Mouse (Mus musculus) spleen, postnatal 14 days (tissue): ENCODE measurements around the gene Mib2.
"Not testable (repeated sequence)": the region's sequence is repeated elsewhere in the genome, so short reads cannot be mapped to it uniquely, and the experiment has no call there.

Experiments used
- DNase-seq, 2 experiments: peaks; one replicate each; pipeline ENCODE4 v3.0.0; 2021 to 2022; ENCODE audit warnings: low spot score in 2 of 2

Mib2 gene

DNA sequence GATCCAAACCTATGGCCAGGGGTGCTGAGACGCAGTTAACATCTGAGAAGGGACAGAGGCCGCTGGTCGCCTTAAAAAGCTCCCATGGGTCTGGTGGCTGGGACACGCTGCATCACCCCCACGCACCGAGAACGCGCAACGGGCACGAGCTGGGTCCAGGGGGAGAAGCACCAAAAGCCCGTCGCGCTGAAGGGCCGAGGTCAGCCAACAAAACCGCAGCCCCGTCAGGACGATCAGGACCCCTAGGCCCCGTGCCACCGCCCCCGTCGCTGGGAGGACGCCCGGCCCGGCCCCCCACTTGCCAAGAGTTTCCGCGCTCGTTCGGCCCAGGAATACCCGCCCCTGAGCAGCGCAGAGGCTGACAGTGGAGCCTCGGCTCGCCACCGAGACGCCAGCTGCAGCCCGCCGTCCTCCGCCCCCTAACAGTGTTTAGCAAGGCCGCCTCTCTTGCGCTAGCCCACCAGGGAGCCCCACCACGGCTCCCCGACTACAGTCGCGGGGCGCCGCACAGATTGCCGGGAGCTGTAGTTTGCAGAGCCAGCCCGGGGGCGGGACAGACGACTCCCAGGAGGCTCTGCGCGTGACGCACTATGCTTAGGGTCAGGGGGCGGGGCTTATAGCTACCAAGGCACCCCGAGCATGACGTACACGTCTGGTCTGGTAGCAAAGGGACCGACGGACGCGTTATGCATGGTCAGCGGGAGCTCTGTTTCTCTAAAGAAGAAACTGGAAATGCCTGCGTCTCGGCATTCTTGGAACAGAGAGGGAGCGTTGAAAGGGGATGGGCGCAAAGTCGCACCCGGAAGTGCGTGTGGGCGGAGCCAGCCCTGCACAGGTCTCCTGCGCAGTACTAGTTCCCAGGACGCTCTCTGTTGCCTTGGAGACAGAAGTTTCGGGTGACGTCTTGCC lies at the start of gene Mib2:
TSS of gene Mib2 (minus strand) at position 510 of the 909 bp plus-strand sequence.
- peak; percentile 91 to 94 for DNase-seq

GRCm38 (mm10) chr4:155710521-155711252 lies 41.7 kb upstream of the Mib2 start:
- no peak for DNase-seq

- DNase-seq, result no peak
These were observed 40.0 kb upstream of the Mib2 start for GRCm38 (mm10) chr4:155708988-155709387.

DNA sequence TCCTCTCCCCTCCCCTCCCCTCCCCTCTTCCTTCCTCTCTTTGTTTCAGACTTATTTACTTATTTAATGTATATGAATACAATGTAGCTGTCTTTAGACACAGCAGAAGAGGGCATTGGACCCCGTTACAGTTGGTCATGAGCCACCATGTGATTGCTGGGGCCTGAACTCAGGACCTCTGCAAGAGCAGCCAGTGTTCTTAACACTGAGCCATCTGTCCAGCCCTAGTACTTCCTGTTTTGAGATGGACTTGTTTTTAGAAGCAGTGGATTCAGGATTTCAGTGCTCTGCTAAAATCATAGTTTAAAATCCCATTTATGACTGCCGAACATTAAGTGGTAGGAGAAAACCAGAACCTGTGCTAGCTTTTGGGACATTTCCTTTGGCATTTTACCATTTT lies 39.6 kb upstream of the Mib2 start:
- DNase-seq, result no peak

- DNase-seq, result no peak
These were observed 36.6 kb upstream of the Mib2 start for GRCm38 (mm10) chr4:155705592-155705929.

- peak; percentile 86 to 91 for DNase-seq
These were observed 36.0 kb upstream of the Mib2 start, which contains the start of gene Ssu72 for GRCm38 (mm10) chr4:155704721-155705591. TSS of gene Ssu72 (plus strand) at chr4:155704800.

- no peak for DNase-seq
These were observed 34.5 kb upstream of the Mib2 start for GRCm38 (mm10) chr4:155703425-155703929.

DNA sequence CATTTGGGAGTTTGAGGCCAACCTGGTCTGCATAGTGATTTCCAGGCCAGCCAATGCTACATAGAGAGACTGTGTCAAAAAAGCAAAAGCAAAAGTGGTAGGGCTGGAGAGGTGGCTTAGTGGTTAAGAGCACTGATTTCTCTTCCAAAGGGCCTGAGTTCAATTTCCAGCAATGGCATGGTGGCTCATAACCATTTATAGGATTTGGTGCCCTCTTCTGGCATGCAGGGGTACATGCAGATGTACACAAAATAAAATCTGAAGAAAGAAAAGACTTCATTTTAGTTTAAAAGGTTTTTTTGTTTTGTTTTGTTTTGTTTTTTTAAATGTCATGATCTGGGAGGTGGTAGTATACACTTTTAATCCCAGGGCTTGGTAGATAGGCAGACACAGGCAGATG lies 31.4 kb upstream of the Mib2 start:
- DNase-seq, result no peak

DNA sequence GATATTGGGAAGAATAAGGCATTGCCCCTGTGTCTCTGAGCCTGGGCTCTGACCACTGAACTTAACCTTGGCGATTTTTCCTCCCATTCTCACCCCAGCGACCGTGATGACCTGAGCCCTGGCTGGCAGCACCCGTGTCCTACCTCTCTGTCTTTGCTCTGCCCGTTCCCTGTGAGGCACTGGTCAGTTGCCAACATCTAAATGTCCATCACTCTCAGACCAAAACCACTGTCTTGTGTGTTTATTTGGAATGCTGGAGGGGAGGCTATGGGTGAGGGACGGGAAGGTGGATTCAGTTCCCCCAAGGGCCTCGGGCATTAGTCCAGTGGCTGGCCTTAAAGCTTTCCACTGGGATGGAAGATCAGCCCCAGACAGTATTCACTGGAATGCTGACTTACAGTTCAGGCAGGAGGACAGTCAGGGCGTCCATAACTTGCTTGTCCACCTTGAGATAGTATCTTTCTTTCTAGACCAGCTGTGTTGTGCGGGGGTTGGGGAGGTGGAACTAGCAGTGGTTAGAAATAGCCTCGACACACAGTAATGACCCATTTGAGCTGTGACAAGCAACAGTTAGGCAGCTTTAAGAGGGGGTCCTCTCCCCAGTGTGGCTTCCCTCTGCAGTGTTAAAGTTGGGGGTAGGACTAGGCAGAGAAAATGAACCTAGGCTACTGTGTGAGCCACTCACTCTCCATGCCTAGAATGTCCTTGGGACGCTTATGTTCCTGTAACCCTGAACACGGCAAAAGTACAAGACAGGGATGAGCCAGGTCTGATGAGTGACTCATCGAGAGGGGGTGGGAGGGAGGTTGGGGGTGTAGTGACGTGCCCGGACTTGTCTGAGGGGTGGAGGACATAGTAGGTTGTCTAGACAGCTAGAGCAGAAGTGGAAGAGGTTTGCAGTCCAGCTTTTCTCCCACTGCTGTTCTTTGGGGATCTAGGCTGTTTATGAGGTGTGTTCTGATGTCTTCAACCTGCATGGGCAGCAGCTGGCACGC lies 27.6 kb upstream of the Mib2 start:
- no peak for DNase-seq

DNA sequence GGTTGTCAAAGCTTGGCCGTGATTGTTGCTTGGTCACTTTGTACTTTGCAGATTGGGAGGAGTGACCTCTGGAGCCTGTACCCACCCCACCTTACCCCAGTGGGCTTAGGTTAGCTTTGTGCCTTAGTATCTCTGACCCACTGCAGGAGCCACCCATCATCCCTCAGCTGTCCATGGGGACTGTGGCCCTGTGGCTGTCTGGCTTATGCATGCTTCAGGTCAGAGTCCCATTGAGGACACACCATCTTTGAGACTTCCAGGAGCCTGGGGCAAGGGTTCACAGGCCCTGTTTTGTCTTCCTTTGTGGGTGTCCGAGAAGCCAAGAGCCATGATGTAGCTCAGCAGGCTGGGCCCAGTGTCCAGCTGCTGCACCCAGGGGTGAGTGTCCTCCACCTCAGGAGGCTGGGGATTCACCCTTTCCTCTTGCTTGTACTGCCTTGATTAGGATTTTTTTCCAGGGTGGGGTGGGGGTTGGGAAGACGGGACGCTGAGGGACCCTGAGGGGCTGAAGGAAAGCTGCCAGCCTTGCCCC lies 26.6 kb upstream of the Mib2 start:
- DNase-seq, result no peak

GRCm38 (mm10) chr4:155694482-155695401 lies 25.7 kb upstream of the Mib2 start:
- peak; percentile 21 to 40 for DNase-seq

- peak; percentile 14 to 34 for DNase-seq
These were observed 25.1 kb upstream of the Mib2 start, which contains the start of gene Fndc10 for GRCm38 (mm10) chr4:155694111-155694481. TSS of gene Fndc10 (plus strand) at chr4:155694342.

DNA sequence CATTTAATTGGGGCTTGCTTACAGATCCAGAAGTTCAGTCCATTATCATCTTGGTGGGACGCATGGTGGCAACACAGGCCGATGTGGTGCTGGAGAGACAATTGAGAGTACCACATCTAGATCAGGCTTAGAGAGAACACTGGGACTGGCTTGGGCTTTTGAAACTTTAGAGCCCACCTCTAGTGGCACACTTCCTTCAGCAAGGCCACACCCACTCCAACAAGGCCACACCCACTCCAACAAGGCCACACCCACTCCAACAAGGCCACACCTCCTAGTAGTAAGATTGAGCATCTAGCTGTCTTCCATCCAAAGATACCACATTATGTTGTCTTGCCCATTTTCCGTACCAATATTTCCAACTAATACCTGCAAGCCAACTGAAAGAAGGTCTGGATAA lies 23.4 kb upstream of the Mib2 start:
- no peak for DNase-seq

DNA sequence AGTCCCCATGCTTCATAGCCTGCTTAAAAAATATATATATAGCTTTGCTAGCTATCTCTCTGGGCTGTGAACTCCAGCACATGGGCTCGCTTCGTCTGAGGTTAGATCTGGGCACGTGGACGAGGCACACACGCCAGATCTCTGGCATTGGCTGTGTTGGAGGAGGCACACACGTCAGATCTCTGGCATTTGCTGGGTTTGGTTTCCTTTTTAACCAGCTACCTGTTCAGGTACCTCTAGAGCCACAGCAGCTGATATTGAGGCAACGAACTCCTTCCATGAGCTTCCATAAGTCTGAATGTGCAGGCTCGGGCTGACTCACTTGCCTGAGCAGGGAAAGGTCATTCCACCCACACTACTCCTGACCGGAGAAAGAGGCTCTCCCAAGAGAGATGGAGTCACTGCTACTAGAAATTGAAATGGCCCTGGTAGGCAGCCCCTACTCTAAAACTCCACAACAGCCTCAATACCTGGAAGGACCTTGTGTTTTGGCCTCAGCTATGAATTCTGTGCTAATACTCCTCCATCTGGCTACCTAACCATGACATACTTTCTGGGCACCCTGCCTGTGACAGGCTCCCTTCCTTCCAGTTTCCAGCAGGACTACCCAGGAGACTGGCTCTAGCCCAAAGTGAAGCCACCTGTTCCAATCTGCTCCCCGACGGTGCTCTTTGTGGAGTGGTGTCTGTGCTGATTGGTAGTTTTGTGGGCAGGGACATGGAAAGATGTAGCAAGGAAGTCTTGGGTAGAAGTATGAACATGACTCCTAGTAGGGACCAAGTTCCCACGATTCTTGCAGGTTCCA lies 21.8 kb upstream of the Mib2 start:
- DNase-seq, result no peak

GRCm38 (mm10) chr4:155687764-155688163 lies 18.8 kb upstream of the Mib2 start:
- DNase-seq, result not testable (repeated sequence)

DNA sequence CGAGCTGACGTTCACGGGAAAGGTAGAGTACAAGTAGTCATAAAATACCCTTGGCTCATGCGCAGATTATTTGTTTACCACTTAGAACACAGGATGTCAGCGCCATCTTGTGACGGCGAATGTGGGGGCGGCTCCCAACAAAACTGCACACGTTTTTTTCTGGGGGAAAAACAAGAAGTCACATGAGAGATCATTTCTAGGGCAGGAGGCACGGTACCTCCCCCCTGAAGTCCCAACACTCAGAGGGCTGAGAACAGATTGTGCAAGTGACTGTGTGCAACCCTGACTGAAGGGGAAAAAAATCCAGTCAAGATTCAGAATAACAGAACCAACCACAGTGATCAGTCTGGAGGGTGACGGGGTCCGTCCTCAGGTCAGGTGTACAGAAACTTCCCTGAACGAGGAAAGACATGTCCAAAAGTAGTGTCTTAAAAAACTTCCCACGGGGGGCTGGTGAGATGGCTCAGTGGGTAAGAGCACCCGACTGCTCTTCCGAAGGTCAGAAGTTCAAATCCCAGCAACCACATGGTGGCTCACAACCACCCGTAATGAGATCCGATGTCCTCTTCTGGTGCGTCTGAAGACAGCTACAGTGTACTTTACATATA lies 14.8 kb upstream of the Mib2 start:
- not testable (repeated sequence) for DNase-seq

GRCm38 (mm10) chr4:155675991-155676390 lies 7.0 kb upstream of the Mib2 start:
- no peak for DNase-seq

- no peak for DNase-seq
These were observed 3.1 kb upstream of the Mib2 start for GRCm38 (mm10) chr4:155672082-155672481.
